Mouse (Mus musculus): ENCODE measurements around the gene Eno3.

DNA sequence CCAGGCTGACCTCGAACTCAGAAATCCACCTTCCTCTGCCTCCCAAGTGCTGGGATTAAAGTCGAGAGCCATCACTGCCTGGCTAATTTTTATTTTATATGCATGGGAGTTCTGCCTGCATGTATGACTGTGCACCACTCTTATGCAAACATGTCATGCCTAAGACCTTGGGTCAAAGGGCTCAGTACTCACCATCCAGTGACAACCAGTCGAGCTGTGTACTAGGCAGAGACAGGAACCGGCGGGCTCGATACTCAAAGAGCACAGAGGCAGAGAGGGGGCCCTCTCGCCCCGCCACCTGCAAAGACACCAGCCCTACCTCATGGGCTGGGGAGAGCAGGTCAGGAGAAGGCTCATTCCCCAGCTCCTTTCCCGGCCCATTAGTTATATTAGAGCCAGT lies 21.1 kb downstream of the Eno3 start:
- TF ChIP-seq POLR2A (IDR thresholded peaks at IDR 0.05; ENCODE audit: insufficient read length, low read depth) (no peak), POLR2AphosphoS2 (IDR thresholded peaks at IDR 0.05; ENCODE audit: insufficient read length, low read depth) (no peak), CEBPB (IDR thresholded peaks at IDR 0.05; ENCODE audit: insufficient read depth, poor library complexity, severe bottlenecking) (no peak), USF1 (IDR thresholded peaks at IDR 0.05; ENCODE audit: low read depth) (no peak), MAX (IDR thresholded peaks at IDR 0.05; ENCODE audit: low read depth) (no peak), MYOG (IDR thresholded peaks at IDR 0.05; ENCODE audit: control insufficient read depth in 1 of 3, insufficient read depth in 1 of 3, insufficient read length in 2 of 3, low read depth in 2 of 3) (no peak), REST (IDR thresholded peaks at IDR 0.05; ENCODE audit: insufficient read depth, insufficient read length) (no peak), E2F4 (IDR thresholded peaks at IDR 0.05; ENCODE audit: insufficient read depth) (no peak), MYOD1 (IDR thresholded peaks at IDR 0.05; ENCODE audit: control insufficient read depth in 1 of 3, insufficient read length in 2 of 3, low read depth in 2 of 3) (no peak), TCF3 (IDR thresholded peaks at IDR 0.05; ENCODE audit: insufficient read length, low read depth) (no peak)

Measured in myocyte (in vitro differentiated cells).